Mouse (Mus musculus) liver, adult 2 months (tissue): Measurements from ENCODE around the gene Dnah3.

ENCODE experiments used
- CTCF ChIP-seq: fragments of 200-500 bp; IDR thresholded peaks from 2 replicates; pipeline ENCODE4 v1.5.1; 2011; ENCODE audit warnings: low read depth, low read length, control low read depth
- POLR2A ChIP-seq: fragments of 200-500 bp; IDR thresholded peaks from 2 replicates; pipeline ENCODE4 v1.6.1; 2011; ENCODE audit warnings: low read length, control low read depth; ENCODE audit not compliant: insufficient read depth; ENCODE audit errors: extremely low read depth

DNA sequence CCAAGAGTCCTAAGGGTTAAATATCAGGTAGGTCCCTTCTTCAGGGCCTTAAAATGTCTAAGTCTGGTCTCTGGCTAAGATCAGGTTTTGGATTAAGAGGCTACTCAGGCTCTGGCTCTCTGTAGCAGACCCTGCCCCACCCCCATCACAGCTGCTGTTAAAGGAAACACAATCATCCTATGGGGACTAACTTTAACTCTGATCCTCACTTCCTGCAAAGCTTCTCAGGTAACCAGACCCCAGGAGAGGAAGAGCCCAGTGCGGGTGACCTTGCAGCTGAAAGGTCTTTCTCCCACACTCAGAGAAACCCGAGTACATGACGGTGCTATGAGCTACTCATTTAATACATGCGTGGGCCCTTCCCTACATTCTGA is 32.6 kb upstream of the Dnah3 start:
- TF ChIP-seq CTCF (no peak), POLR2A (no peak)
